Mouse (Mus musculus) A20 (cell line): ENCODE results near the gene 4933427I04Rik.

Experiments used
- DNase-seq: peaks from one replicate; pipeline ENCODE4 v3.0.0-alpha.2; 2011; ENCODE audit warnings: low read depth, low spot score

Gene 4933427I04Rik

DNA sequence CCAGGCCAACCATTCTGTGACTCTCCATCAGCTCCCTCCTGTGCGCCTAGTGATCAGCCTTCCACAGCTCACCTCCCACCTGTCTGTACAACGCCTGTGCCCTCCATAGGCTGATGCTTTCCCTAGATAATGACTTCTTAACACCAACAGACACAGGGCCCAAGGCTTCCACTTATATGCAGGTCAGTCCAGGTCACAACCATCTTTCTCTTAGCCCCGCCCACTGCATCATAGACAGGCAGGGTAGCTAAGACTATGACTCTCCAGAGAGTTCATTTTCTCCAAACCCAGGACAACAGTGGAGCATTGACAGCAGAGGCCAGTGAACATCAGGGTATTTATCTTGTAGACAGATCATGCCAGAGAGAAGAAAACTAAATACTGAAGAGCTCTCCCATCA lies at the start of gene 4933427I04Rik:
TSS of gene 4933427I04Rik (plus strand) at position 301 of the 400 bp plus-strand sequence.
- no peak for DNase-seq

DNA sequence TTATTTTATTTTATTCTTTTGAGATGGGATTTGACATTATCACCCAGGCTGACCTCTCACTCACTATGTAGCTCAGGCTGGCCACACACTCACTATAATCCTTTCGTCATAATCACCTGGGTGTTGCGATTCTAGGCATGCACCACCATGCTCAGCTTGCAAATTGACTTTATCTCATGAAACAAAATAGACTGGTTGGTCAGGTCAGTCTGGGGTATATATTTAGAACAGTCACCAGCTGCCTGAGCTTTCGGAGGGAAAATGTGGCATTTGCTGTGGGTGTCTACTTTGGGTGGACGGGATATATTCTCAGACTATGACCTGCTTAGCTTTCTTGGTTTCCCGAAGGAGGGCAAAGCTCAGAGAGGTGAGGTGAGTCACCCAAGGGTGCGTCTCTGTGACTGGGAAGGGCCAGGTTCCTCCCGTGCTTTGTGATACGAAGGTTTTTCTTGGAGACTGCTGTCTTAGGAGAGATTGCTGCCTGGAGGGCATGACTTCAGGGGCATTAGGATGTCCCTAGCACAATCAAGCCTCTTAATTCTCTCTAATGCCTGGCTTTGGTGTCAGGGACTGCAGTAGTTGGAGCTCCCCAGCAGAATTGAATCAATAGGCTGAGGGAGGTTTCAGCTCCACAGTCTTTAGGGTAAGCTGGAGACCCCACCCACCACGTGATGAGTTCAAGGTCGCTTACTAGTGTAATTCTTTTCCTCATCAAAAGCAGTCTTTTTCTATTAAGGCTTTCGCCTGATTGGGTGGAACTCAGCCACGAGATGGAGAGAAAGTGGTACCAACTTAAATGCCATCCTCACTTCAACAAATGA lies 48.8 kb upstream of the 4933427I04Rik start:
- DNase-seq, result no peak

DNA sequence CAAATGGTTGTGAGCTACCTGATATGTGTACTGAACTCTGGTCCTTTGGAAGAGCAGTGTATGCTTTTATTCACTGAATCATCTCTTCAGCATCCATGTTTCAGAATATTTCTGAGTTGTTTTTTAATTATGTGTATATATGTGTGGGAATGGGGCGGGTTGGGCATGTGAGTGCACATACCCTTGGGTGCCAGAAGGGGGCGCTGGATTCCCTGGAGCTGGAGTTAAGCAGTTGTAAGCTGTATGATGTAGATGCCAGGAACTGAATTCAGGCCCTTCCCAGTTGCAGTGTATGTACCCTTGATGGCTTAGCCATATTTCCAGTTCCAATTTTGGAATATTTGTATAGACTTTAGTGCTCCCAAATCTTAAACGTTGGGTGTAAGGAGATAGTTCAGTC lies 47.0 kb upstream of the 4933427I04Rik start:
- DNase-seq, result no peak

DNA sequence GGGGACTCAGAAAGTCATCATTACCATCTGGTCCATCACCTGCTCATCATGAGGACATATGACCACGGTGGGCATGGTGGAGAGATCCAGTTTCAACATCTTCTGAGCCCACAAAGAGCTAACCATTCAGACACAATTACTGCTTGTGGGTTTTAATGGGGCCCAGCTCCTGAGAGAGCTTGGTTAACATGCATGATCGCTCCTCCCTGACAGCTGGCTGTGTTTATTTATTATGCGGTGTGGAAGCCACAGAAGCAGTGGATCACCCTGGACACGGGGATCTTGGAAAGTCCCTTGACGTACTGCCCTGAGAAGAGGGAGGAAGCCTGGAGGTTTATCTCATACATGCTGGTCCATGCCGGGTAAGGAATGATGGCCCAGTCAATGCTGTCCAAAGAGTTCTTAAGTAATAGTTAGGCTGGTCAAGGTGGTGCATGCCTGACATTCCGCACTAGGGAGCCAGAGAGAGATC lies 45.4 kb upstream of the 4933427I04Rik start:
- no peak for DNase-seq

DNA sequence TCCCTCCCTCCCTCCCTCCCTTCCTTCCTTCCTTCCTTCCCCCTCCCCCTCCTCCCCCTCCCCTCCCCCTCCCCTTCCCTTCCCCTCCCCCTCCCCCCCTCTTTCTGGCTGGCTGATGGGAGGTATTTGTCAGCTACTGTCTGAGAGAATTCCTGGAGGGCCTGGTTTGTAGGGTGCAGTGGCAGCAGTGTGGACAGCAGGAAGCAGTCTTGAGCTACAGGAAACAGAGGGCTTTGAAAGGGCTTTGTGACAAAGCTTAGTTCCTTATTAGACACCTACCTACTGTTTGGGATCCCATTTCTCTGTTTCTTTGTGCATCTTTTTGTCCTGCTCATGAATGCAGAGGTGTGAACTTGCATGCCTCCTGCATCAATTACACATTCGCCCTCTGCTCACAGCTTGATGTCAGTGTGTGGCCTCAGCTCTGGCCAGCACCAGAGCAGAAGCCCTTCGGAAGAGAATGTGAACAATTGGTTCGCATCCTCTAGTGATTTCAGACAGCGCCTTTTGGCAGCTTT lies 40.3 kb upstream of the 4933427I04Rik start:
- peak; percentile 40 for DNase-seq

DNA sequence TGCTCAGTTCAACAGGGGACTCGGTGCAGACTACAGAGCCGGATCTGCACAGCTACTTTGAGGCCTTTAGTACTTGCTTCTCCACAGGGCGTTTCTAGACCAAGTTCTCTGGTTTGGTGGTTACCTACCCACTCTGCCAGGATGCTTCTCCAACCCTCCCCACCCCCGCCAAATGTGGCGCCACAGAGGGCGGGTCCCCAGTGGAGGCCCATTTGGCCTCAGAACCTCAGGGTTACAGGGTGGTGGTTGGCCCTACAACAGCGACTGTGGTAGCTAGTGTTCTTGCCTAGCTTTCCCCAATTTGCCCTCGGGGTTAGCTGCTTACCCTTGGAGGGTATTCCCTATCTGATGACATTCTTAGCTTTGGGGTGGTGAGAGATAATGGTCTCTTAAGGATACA lies 17.4 kb upstream of the 4933427I04Rik start:
- no peak for DNase-seq

DNA sequence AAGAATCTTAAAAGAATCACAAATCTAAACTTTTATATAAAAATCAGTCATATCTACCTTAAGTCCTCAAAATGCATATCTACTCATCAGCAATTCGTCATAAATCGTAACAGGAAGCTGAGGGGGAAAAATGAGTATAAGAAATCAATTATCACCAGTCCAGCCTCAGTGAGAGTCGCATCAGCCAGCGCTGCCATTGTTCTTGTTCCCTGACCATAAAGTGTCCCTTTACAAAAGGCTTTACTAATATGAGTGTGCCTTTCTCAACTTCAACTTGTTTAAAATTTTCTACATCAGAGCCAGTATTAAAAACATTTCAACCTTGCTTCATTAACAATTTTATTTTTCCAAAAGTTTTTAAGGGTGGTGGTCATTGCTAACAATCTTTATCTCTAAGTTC lies 2.6 kb upstream of the 4933427I04Rik start:
- DNase-seq, result no peak

DNA sequence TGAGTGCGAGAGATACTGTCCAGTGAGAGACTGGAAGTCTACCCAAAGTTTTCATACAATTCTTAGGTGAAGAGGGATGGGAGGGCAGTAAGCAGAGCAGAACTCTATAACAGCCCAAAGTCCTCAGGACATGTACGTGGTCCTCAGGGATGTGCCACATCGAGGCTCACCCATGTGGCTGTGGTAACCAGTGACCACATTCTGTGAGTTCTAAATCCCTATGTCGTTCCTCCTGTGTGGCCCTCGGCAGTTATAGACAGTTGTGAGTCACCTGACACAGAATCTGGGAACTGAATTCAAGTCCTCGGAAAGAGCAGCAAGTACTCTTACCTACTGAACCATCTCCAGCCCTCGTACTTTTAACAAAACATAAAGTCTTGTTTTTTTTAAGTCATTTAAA lies 1.4 kb upstream of the 4933427I04Rik start:
- DNase-seq, result no peak

DNA sequence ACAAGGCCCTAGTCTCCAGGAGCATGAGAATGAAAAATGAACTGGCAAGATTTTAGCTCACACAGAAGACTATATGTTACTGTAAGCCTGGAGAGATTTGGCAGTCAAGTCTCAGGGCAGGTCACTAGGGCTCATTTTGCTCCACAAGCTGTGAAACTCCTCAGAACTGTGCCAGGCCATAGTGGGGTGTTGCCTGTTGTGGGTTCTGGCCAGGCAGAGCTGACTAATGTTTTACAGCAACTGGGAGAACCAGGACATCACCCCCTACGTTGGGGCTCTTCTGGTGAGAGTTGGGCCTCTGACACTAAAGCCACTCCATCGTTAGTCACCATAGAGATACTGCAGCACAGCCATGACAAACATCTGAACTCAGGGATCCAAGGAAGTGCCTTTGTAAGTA lies 324 bp downstream of the 4933427I04Rik start:
- no peak for DNase-seq

DNA sequence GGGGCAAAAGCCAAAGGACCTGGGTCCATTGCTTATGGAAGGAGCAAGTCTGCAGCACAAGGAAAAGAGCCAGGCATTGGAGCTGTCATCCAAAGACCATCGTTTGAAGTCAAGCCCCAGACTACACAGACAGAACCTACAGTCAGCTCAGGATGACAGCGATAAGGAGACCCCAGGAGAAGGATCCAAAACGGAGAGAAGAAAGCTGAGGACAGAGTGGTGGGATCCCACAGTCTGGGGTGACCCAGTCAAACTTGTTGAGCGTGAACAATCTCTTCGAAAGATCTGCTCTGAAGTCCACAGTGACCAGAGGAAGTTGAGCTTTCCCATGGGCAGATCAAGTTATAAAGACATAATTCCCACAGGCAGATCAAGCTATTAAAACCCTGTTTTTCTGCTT lies 1.1 kb downstream of the 4933427I04Rik start:
- no peak for DNase-seq

DNA sequence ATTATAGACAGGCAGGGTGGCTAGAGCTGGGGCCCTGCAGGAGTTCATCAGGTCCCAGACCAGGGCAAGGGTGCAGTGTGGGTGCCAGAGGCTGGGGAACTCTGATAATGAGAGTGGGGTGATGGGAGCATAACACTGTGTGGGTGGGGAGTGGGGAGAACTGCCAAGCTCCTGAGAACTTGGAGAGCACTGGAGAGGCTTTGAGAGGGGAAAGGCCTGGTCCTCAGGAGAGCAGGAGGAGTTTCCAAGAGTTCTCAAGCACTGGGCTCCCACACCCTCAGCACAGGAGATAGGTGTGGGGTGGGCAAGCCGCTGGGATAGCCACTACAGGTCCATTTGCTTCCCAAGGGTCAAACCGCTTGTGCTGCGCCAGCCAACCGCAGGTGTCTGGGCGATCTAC lies 34.2 kb downstream of the 4933427I04Rik start:
- DNase-seq, result no peak

DNA sequence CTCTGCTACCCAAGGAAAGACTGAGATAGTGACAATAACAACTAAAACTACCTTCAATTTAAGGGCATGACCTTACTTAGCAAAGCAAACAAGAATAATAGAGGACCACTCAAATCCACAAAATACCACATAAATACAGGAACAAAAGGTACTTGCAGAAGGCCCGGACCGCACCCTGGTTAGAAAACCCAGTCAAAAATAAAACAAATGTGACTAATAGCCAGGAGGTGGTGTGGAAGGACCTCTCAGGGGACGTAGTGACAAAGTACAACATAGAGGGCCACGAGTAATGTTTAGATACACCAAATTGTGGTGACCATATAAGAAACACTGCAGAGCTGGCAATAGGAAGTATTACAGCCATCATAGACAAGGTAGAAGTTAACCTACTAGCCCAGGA lies 34.8 kb downstream of the 4933427I04Rik start:
- no peak for DNase-seq

DNA sequence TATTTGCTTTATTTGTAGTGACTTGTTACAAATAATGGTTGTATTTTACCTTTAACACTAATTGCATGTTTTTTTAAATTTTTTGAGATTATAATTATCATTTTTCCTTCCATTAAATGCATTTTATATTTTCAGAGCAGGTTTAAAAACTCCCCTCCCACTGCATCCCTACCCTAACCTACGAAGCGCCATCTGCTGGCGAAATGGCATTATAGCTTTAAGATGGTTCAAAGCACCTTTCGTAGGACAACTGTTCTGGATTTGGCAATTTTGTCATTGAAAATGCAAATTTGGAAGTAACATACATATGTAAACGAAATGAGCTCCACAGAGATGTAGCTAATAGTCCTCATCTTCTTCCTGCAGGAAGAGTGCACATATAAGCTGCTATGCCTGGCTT lies 39.2 kb downstream of the 4933427I04Rik start:
- DNase-seq, result peak; percentile 54

DNA sequence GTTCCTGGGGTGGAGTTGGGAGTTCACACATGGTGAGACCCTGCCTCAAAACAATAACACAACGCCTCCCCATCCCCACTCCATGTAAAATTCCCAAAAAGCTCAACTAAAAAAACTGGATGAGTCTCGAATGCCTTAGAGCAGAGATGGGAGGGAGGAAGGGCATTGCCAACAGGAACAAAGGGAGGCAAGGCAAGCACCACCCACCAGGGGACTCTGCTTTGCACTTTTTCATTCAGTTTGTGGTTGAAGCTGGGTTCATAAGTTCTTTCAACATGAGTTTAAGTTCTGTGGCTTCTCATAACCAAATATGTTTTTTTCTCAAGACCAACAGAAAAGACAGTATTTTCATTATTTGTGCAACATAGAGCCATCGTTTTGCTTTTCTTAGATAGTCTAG lies 44.0 kb downstream of the 4933427I04Rik start:
- no peak for DNase-seq

DNA sequence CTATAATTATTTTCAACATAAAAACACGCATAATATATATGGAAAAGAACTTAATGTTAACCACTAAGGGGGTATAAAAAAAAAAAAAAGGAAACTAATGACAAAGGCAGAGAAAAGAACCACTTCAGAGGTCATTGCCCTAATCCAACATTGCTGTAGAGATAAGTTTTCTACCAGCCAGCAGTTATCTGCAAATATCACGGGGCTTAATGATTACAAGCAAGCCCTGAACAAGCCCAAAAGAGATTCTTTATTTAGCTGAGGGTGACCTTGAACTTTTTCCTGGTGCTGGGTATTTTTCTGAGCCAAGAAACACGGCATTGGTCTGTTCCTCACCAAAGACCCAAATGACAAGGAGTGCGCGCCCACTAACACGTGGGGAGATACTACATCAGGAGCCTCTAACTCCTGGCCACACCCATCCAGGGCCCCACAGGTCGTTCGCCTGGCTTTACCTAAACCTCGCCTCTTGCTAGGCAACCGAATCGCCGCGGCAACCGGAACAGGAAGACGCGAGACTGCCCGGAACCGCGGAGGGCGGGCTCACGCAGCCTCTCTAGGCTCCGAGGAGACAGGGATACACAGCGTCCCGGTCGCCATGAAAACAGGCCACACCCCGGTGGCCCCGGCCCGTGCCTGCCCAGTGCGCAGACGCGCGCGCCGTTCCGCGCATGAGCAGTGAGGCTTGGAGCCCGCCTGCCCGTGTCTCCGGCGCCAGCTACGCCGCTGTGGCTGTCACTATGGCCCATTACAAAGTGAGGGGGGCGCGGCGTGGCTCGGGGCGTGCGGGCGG lies 45.0 kb downstream of the 4933427I04Rik start, which contains the start of gene Mycbp:
TSS of gene Mycbp (plus strand) at position 500 of the 793 bp plus-strand sequence.
- peak; percentile 99 for DNase-seq

DNA sequence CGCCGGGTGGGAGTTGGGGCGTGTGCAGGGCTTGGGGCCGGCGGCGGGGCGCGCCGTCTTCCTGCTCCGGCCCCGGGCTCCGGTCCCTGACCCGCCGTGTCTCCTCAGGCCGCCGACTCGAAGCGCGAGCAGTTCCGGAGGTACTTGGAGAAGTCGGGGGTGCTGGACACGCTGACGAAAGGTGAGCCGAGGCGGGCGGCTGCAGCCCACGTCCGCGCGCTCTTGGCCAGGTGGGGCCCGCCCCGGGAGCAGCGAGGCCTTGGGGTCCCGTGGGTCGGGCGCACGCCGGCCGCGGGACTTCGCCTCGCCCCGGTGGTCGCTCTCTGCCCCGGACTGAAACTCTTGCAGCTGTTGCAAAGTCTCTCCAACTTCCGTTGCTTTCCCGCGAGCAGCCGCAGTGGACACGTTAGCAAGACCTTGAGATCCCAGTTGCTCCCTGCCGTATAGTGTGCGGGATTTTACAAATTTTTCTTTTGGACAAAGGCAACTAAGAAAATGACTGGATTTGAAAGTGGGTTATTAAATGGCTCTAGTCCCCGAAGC lies 45.7 kb downstream of the 4933427I04Rik start:
- no peak for DNase-seq

DNA sequence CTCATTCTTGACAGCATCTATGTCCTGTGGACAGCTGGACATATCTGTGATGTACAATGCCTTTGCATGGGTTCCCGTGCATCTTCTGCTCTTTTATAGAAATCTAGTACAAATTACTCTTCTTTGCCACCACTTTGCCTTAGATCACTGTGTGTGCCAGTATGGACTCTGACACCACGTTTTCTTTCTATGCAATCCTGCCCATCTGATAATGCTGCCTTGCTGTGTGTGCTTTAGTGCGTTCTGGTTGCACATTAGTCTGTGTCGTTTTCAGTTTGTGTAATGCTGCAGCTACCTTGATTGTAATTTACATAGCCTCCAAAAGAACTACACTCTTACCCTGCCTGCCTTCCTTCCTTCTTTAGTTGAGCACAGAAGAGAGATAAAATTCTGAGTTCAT lies 52.0 kb downstream of the 4933427I04Rik start:
- DNase-seq, result no peak

DNA sequence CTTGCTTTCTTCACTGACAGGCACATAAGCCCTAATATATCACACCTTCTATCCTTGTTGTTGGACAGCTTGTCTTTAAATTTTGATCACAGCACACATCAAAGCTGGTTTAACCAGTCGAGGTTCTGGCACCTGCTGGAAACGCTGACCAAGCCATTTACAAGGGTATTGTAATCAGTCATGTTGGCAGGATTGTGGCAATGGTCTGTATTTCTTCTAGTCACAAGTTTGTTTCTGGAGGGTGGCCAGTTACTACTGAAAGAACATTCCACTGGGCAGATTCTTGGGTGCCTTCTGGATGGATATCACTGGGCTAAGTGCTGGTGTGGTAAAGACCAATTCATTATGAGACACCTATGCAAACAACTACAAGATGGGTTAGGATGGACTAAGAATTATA lies 53.0 kb downstream of the 4933427I04Rik start:
- no peak for DNase-seq
